Mouse (Mus musculus) ovary, postnatal 14 days (tissue): ENCODE measurements around the gene Akr1d1.

Experiments
- DNase-seq: peaks from one replicate; pipeline ENCODE4 v3.0.0; 2022; ENCODE audit warnings: low spot score

Akr1d1 gene

DNA sequence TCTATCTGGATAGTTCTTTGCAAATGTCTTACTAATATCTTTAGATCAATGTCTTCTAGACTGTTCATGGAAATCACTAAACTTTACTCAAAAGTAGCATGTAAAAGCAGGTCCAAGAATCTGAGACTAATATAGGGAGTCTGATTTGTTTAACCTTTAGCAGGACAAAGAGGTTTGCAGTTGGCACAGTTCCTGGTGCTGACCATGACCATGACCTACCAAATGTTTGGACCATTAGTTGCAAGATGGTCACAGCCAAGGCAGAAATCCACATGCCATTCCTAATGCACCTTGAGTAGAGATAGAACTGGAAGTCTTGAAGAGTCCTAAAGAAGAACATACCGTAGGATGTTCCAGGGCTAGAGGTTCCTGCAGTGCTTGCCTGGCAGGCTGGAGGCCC lies 37.4 kb downstream of the Akr1d1 start:
- no peak for DNase-seq

DNA sequence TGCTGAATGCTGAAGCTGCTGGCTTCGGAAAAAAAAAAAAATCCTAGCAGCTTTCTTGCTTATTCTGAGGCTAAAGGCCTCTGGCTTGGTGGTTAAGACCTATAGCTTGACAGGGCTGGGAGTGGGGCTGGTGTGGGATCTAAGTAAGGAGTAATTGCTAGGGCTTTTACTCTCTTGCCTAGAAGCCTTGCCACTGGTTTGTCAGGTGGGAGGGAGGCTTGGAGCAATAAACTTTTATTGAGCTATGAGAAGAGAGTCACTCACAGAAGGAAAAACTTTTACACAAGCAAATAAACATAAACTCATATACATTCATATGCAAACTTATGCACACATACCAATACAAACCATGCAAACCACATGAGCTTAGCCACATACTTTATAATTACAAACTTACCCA lies 42.0 kb downstream of the Akr1d1 start:
- DNase-seq = no peak

DNA sequence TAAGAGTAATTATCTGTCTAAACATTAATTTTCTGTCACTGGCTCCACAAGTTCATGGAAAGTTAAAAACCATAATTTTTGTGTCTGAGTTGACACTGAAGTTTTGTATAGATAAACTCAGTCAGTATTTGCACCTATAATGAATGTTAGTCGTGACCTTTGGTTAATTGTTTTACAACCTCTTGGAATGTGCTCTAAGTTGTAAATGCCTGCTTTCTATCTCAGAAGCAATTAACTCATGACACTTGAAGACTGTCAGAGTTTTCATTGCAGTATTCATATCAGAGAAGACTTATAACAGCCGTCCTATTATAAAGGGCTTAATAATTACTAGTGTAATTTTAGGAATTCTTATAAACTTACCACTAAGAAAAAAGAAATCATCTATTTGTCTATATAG lies 43.0 kb downstream of the Akr1d1 start:
- DNase-seq = no peak

DNA sequence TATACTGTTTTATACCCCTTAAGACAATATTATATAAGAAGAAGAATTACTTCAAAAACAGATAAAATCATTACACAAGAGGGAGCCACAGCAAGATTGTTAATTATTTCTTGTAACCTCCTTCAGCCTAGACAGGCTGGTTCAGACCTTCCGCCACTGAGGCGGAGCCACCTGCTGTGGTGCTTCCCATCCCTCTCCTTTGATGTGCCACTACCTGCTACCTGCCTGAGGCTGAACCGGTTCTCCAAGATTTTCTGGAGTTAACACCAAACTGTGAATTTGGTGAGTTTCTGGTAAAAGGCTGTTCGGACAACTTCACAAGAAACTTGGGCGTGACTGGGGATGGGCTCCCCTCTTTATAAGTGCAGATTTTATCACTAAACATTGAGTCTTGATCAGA lies 50.5 kb downstream of the Akr1d1 start:
- DNase-seq = no peak

DNA sequence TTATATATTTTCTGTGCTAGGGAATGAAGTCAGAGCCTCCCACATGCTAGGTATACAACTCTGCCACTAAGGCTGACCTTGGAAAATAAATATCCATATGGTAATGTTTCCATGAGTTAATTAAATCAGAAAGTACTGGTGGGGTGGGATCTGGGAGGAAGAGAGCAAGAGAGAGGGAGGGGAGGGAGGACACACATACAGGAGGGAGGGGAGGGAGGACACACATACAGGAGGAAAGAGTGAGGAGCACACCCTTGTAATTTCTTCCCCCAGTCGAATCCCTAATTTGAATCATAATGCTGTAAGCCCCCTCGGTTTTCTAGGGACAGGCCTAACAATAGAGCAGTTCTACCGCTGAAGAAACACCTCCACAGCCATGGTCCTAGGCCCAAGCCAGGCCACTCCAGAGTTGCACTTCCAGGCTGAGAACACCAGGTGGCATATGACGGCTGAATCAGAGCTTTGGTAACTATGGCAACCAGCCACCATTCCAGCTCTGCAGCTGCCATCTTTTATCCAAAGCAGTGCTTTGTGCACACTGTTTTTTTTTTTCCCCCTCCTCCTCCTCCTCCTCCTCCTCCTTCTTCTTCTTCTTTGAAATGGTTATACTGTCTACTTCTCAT lies 59.5 kb downstream of the Akr1d1 start:
- peak; percentile 47 for DNase-seq

DNA sequence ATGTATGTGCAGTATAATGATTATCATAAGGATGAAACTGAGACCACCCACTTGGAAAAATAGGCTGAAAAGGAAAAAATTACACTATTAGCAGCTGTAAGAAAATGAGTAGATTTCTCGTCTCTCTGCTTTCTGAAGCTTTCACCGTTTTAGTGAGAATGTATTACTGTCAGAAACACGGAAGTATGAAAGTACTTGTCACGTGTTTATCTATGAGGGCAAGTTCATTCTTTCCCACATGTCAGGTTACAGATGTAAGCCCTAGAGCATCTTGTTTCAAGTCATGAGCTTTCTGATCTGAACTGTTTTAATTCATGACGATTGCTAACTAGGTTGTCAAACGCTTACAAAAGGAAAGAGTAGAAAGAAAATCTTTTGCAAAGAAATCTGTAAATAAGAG lies 60.8 kb downstream of the Akr1d1 start:
- no peak for DNase-seq

DNA sequence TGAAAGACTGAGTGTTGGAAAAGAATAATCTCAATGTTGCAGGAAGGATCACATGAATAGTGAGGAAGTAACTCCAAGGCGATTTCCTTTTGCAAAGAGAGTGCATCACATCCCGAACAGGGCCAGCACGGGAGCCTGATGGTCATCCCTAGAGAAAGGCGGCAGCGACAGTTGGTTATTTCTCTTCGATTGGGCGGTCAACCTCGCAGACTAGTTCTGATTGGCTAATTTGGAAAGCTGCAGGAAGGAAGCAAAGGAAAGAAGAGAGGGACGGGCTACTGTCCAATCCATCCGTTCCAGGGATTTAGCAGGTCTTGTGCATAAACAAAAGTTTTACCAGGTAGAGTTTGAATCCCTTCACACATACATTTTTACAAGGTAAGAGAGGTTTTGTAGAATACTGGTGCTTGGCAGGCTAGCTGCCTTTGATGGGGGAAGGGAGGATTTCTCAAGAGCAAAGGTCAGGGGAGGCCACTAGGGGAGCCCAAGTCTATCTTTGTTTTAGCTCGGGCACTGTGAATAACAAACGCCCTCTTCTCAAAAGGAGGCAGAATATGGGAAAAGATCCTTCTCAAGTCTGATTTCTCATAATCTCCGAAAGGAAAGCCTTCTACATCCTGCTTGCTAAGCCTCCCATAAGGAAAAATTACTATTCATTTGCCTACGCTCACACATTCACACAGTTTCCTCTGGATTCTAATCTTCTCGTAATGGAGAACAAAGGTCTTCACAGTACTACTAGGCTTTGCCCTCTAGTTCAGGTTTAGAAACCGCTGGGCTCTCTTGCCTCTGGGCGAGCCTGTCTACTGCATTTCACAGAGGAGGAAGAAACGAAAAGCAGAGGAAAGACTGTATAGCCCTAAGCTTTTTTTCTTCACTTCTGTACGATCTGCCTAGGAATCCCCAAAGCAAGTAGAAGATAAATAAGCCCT lies 62.4 kb downstream of the Akr1d1 start:
- peak; percentile 19 for DNase-seq

DNA sequence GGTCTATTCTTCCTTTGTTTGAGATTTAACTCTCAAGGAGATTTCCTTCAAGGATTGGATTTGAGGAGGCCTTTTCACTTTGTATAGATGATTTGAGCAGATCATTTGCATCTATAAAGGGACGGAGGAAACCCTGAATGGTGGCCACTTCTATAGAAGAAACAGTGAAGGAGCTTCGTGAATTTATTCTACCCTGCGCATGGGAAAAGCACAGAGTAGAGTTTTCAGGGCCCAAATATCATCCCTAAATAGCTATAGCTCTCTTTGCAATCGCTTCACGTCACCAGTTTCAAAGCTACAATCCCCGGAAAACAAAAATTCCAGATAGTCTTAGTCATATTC lies 63.0 kb downstream of the Akr1d1 start:
- no peak for DNase-seq

DNA sequence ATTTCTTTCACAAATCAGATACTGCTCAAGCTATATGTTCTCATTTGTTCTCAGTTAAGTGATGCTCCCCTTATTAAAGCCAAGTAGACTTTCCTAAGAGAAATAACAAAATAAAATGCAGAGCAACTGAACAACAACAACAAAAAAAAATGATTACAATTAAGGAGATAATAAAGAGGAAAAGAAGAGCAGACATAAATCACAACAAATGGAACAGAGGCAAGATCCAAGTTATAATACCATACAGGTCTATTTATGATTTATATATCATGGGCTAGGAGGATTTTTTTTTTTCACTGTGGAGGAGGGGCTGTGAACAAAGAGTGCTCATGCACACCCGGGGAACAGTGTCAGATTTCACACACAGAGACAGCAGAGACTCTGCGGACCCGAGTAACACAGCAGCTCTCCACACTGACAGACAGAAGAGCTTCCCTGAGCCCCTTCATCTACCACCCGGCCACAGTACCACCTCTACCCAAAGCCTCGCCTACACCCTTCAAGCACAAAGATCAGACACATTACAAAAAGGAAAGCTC lies 63.6 kb downstream of the Akr1d1 start:
- no peak for DNase-seq

DNA sequence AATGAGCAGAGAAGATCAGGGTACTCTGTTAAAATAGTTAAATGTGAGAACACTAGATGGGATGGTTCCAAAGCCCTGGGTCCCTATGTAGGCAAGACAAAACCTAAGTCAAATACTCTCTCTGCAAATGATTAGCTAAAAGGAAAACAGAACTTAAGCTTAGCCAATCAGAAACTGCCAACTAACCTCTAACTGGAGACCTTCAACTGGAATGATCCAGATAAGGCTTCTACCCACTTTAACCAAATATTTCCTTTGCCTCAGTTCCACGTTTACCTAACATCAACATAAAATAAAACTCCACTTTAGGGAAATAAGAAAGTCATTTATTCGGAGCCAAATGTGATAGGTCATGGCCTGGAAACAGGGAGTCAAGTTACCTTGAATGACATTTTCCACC lies 67.1 kb downstream of the Akr1d1 start:
- no peak for DNase-seq

DNA sequence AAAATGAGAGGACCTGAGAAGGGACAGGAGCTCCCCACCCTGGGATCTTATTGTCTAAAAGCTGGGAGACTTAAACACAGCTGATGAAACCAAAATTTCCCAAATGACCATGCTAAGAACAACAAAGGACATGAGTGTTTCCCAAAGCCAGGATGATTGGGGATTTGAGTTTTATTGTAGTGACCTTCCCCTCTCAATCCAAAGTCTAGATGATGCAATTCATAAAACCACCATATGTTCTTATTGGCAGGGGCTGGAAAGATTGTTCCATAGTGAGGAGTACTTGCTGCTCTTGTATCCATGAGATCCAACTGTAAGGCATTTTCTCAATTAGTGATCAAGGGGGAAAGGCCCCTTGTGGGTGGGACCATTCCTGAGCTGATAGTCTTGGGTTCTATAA lies 68.1 kb downstream of the Akr1d1 start:
- DNase-seq = no peak

DNA sequence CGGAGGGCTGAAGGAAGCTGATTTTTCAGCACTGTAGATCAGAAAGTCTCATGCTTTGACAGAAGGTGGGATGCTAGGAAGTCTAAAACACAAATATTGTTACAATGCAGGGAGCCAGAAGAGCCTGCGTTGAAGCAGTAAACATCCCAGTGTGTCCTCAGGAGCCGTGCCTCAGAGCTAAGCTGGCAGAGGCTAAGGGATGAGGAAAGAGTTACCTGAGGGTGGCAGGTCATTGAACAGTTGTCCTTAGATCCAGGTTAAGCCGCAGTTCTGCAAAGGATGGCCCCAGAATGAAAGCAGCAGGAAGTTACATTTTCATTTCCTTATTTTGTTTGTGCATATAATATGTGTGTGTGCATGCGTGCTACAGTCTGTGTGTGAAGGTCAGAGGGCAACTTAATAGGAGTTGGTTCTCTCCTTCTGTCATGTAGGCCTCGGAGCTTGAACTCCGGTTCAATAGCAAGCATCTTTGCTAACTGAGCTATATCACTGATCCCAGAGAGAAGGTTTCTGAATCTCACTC lies 71.1 kb downstream of the Akr1d1 start:
- DNase-seq = no peak

DNA sequence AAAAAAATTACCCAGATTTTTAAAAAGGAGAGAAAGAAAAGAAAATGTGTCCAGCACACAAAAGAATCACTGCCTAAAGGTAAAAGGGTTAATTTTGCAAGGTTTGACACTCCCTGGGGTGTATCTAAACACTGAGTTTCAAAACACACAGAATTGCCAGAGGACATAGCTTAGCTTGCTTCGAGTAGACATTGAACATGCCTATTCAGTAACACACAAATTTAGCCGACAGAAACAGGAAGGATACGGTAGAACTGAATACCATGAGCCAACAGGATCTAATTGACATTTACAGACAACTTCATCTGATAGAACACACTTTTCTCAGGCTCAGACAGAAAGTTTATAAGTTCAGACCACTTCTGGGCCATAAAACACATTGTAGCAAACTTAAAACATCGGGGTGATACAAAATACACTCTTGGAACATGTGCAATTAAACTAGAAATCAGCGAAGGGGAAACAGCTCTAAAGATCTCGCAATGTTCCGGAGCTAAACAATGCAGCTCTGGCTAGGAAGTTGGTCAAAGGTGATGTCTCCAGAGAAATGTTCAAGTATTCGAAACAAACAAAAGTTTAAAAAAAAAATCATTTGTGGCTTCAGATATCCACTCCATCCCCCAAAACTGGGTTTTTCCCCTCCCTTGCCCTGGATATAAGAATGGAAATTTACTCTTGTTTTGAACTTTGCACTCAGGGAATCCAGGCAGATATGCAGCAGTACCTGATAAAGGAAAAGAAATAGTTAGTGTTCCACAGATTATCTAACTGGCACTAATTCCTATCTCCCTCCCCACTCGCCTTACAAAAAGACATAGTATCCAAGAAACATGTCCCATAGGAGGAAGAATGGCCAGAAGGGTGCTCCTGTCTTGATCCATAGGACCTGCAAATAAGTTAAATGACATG lies 73.1 kb downstream of the Akr1d1 start:
- no peak for DNase-seq

DNA sequence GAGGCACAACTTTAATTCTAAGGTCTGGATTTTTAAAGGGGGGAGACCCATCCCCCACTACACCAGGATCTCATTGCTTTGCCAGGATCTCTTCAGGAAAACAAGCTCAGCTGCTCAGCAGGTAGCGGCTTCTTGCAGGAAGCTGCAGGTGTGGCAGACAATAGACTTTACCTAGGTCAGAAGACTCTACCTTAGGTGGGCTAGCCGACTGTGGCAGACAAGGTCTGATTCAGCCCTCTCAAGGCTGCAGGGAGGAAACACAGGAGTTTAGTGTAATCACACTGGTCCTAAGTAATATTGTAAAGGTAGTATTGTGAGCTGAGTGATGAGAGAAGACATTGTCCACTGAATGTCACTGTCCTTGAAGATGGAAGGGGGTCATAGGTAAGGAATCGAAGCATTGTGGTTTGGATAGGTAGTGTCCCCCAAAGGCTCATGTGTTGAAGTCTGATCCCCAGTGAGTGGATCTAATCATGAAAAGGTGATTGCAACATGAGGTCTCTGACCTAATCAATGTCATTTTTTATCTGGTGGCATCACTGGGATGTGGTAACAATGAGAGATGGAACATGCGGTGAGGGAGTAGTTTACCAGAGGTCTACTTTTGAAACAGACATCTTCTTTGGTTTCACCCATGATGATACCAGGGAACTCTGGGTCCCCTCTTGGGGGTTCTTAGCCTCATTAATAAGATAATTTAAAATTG lies 74.4 kb downstream of the Akr1d1 start:
- no peak for DNase-seq

DNA sequence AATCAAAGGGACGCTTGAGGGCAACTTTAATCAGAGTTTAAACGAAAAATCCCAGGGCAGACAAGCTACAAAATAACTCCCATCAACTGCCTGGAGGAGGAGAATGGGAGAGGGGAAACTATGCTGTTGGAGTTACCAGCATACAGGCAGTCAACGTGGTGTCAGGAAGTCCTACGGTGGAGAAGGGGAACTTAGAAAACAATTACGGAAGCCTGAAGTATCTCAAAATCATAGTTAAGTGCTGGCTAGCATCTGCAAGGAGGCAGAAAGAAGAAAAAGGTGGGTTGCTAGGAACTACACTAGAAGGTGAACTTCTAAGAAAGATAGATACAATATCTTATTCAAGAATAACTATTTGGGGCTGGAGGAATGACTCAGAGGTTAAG lies 74.9 kb downstream of the Akr1d1 start:
- no peak for DNase-seq

DNA sequence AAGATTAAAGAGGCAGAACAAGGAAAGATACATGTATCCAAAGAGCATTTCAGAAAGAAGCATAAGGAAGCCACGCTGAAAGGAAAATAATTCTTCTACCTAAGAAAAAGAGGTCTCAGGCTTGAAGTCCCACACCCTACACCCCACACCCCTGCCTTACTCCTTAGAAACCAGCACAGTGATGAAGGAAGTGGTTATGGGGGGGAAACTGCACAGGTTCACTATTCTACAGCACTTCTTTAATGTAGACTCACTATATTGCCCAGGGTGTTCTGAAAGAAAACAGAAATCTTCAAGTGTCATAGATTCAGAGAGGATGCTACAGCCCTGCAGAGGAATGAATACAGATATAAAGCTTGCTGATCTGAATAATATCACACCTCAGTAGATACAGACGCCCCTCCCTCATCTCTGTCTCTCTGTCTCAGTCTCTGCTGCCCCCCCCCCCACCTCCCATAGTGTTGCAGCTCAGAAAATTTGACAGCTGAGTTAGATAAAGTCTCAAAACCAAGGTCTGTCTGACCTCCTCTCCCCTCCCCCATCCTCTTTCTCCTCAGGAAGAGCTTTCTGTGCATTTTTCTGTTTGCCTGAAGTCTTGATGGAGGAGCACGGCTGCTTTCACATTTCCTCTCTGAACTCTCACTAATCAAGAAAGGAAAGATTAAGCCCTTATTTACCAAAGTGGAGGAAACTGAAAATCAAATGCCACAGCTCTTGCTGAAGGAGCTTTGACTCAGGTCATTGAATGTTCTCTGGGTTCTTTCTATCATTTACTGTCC lies 77.7 kb downstream of the Akr1d1 start:
- DNase-seq = no peak

DNA sequence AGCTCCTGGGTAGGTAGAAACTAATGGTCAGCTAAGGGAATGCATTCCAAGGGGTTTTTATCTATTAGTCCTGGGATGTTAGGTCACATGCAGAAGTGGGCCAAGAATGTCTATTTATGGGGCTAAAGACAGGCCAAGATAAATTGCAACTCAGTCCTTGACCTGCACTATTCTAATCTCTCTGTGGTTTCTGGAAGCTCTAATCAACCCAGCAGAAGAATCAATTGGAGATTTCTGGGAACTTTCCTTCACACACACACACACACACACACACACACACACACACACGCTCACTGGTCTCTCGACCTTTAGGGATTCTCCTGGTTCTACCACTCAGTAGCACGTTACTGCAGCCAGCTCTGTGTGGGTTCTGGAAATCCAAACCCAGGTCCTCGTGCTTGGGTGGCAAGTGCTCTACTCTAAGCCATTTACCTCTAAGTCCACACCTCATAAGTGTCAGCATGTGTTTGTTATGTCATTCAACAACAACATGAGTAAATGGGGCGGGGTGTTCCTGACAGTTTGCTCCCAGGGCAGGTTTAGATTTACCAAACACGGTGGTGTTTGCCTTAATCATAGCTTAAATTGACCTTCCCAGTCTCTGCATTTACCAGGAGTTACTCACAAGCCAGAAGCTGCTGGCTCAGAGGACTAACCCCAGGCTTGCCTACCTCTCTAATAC lies 82.8 kb downstream of the Akr1d1 start:
- DNase-seq = no peak

DNA sequence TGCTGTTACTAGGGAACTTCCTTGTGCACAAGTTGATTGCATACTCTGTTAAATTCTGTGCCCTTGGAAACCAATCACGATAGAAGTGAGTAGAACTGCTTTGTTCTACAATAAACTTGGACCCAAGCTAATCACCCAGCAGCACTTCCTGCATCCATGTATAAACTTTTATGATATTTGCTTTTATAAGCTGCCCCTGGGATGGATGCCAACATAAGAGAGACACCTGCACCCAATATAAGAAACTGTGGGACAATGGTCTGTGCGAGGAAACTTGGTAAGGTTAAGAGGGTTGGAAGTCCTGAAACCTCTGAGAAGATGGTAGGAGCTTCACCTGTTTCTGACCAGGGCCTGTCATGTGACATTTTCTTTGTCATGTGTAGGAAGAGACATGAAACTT lies 85.5 kb downstream of the Akr1d1 start:
- DNase-seq = no peak

DNA sequence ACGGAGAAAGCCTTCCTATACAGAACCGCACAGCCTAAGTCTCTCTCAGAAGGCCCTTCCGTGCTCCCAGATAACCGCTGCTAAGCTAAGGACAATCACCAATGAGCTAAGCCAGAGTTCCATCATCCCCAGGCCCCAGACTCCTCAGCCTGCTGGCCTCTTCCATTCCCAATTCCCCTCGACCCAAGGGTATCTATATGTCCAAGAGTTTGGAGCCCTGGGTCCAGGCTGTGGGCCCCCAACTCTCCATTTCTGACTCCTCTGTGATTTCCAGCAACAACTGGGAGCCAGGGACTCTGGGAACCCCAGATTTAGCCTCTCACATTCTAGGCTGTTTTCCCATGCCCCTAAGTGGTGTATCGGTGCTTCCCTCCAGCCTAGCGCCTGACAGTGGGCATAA lies 86.2 kb downstream of the Akr1d1 start:
- no peak for DNase-seq

DNA sequence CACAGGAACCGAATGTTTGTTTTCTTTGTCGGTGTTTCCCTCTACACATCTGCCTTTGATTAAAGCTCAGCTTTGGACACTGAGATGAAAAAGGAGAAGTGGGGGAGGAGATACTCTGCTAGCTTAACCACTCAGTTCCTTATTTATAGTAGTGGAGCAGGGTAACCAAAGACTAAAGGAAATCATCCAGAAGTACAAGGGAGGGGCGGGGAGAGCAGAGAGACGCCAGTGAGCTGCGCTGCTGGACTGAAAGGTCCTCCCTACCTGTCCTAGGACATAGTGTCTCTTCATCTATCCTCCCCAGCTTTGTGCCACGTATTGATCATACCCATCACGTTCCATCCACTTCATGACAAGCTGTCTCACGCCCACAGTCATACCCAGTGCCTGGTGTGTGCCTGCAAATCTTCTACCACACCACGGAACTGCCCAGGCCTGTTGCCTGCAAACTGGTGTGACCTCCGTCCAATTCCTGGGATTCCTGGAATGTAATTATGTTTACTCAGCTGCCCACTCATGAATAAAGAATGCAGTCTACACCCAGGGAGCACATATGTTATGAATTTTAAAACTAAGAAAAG lies 87.5 kb downstream of the Akr1d1 start:
- no peak for DNase-seq
